Mouse (Mus musculus) heart, embryonic 10.5 days (tissue): Measurements from ENCODE around the gene Mast3. TPM values are rescaled to one million over a fixed set of nuclear protein-coding genes. Genes with fewer than 3 reads are reported as not detected.

Experiments used
- DNase-seq: peaks from one replicate; pipeline ENCODE4 v3.0.0-alpha.2; 2017; ENCODE audit warnings: low spot score
- H3K27ac ChIP-seq: fragments of 300-500 bp; sonication (generic); 2 replicates; pipeline ENCODE4 v1.5.1; 2016; ENCODE audit warnings: mild to moderate bottlenecking
- H3K27me3 ChIP-seq: fragments of 300-500 bp; sonication (generic); 2 replicates; pipeline ENCODE4 v1.6.1; 2016; ENCODE audit warnings: mild to moderate bottlenecking; ENCODE audit not compliant: poor library complexity, insufficient read depth, severe bottlenecking
- H3K36me3 ChIP-seq: fragments of 300-500 bp; sonication (generic); 2 replicates; pipeline ENCODE4 v1.6.1; 2016; ENCODE audit warnings: mild to moderate bottlenecking, moderate library complexity
- H3K4me1 ChIP-seq: fragments of 300-500 bp; sonication (generic); 2 replicates; pipeline ENCODE4 v1.6.1; 2016; ENCODE audit warnings: mild to moderate bottlenecking
- H3K4me3 ChIP-seq: fragments of 300-500 bp; sonication (generic); 2 replicates; pipeline ENCODE4 v1.5.1; 2016; ENCODE audit warnings: mild to moderate bottlenecking, moderate library complexity
- H3K9me3 ChIP-seq: fragments of 300-500 bp; sonication (generic); 2 replicates; pipeline ENCODE4 v1.6.1; 2016; ENCODE audit warnings: mild to moderate bottlenecking, moderate library complexity
- WGBS: fragments of 180-500 bp; shearing (Covaris S2); methylation state at CpG from one replicate; pipeline ENCODE4 v1.1.7; 2016; 5-methylcytosine and 5-hydroxymethylcytosine counted together
- polyA plus RNA-seq: library from polyadenylated mRNA; unstranded; fragments of >200 nt; fragmentation: Nextera tagmentation; extraction: Ambion mirVana; gene quantifications from 2 replicates; pipeline ENCODE4 v1.2.1, GENCODE M21; 2016

Mast3 gene
- polyA plus RNA-seq, 1 experiment from 2014 or later = 9.3 TPM

DNA sequence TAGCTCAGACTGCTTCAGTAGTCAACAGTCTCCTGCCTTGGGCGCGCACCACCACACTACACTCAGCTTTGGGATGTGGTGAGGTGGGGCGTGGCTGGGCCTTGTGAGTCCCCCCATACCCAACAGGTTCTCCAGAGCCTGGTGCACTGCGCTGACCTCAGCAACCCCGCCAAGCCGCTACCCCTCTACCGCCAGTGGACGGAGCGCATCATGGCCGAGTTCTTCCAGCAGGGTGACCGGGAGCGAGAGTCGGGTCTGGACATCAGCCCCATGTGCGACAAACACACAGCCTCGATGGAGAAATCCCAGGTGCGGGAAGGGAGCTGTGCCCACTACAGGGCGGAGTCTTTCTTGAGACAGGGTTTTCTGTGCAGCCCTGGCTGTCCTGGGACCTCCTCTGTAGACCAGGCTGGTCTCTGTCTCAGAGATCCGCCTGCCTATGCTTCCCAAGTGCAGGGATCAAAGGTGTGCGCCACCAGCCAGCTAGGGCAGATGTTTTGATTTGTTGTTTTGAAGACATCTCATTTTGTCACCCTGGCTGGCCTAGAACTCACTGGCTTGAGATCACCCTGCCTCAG is 55.7 kb downstream of the Mast3 start:
- peaks cover 64% of the 10 kb centered on the region for H3K27me3 ChIP-seq
- H3K4me3 ChIP-seq = no peak overlapping the region
- peak; percentile 73 for DNase-seq
- H3K9me3 ChIP-seq = no peaks in the 10 kb centered on the region
- H3K36me3 ChIP-seq = no peaks in the 10 kb centered on the region
- peaks cover 20% of the 10 kb centered on the region for H3K4me1 ChIP-seq
- WGBS = 67% methylated on average over 19 of the region's 19 CpGs
- no peak overlapping the region for H3K27ac ChIP-seq

DNA sequence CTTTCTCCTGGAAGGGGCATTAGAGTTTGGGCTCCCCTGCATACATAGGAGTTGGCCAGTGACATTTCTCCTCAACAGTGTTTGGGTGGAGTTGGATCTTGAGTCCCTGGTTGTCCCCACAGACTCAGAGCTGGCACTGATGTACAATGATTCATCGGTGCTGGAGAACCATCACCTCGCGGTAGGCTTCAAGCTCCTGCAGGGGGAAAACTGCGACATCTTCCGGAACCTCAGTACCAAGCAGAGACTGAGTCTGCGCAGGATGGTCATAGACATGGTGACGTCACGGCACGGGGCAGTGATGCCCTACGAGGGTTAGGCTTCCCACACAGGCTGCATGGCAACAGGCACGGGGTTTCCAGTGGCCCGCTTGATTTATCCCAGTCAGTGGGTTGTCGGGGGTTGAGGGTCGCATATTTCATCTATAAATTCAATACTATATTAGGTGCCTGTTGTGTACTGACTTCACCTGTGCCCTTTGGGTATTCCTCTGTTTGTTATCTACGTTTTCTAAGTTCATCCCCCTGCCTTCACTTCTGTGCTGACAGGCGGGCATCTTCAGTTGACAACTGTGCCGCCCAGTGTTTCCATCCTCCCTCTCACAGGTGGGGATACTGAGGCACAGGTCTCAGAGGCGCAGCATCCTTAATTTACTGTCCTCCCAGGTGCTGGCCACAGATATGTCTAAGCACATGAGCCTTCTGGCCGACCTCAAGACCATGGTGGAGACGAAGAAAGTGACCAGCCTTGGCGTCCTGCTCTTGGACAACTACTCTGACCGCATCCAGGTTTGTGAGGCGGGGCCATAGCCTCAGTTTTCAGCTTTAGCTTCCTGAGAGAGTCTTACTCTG is 56.4 kb downstream of the Mast3 start:
- WGBS = 82% methylated on average over 23 of the region's 23 CpGs
- Histone ChIP-seq H3K27ac (no peak overlapping the region), H3K4me3 (no peak overlapping the region), H3K4me1 (peaks cover 23% of the 10 kb centered on the region), H3K9me3 (no peaks in the 10 kb centered on the region), H3K27me3 (peaks cover 72% of the 10 kb centered on the region), H3K36me3 (no peaks in the 10 kb centered on the region)
- peak; percentile 73 for DNase-seq

DNA sequence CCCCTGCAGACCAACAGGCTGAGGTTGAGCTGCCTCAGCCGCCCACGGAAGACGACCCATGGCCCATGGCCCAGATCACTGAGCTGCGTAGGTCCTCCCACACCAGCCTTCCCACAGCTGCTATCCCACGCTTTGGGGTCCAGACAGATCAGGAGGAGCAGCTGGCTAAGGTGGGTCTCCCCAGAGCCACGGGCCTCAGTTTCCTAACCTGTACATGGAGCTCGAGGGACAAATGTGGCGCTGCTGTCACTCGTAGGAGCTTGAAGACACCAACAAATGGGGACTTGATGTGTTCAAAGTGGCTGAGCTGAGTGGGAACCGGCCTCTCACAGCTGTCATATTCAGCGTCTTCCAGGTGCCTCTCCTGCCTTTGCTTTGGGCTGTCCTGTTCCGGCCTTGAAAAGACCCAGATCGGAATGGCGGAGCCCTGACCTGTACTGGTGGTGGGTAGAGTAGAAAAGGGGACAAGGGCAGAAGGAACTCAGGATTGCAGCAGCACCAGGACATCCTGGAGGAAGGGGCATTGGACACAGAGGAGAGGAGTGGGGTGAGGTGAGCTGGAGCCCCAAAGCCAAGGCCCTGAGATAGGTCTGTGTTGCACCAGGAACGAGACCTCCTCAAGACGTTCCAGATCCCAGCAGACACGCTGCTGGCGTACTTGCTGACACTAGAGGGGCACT is 57.5 kb downstream of the Mast3 start:
- Histone ChIP-seq H3K9me3 (no peaks in the 10 kb centered on the region), H3K27me3 (peaks cover 83% of the 10 kb centered on the region), H3K4me3 (no peak overlapping the region), H3K4me1 (peaks cover 24% of the 10 kb centered on the region), H3K36me3 (no peaks in the 10 kb centered on the region), H3K27ac (no peak overlapping the region)
- no peak for DNase-seq
- WGBS = 79% methylated on average over 18 of the region's 18 CpGs

DNA sequence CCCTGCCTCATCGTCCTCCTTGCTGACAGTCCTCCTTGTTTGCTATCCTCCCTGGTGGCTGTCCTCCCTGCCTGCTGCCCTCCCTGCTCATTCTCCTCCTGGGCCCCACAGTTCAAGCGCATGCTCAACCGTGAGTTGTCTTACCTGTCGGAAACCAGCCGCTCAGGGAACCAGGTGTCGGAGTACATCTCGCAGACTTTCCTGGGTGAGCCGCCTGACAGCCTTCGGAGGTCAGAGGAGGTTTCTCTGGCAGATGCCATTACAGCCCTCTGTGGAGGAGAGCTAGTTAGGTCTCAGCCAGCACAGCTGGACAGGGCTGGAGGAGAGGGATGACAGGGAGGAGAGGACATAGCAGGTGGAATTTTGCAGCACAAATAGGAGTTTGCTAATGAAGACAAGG is 58.2 kb downstream of the Mast3 start:
- DNase-seq = no peak
- H3K36me3 ChIP-seq = no peaks in the 10 kb centered on the region
- no peaks in the 10 kb centered on the region for H3K9me3 ChIP-seq
- H3K4me1 ChIP-seq = peaks cover 31% of the 10 kb centered on the region
- H3K27ac ChIP-seq = no peak overlapping the region
- 65% methylated on average over 9 of the region's 9 CpGs for WGBS
- no peak overlapping the region for H3K4me3 ChIP-seq
- H3K27me3 ChIP-seq = peaks cover 90% of the 10 kb centered on the region

DNA sequence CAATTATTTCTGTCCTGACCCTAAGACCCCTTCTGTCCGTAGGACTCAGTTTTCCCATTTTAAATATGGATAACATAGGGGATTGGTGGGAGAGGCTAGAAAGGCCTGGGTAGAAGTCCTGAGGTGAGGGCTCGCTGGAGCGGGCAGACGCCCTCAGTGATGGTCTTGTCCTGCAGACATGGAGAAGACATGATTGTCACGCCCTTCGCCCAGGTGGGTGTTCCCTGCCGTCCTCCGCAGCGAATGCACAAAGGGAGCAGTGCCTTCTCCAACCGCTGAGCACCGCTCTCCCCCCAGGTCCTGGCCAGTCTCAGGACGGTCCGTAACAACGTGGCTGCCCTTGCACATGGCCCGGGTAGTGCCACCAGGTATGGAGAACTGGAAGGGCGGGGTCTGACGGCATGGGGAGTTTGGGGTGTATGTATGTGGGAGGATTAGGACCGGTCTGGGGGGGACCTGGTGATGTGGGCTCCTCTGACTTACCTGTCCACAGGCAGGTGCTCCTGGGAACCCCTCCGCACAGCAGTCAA is 59.1 kb downstream of the Mast3 start:
- DNase-seq = no peak
- no peak overlapping the region for H3K4me3 ChIP-seq
- no peaks in the 10 kb centered on the region for H3K36me3 ChIP-seq
- H3K4me1 ChIP-seq = peaks cover 40% of the 10 kb centered on the region
- no peaks in the 10 kb centered on the region for H3K9me3 ChIP-seq
- H3K27ac ChIP-seq = no peak overlapping the region
- H3K27me3 ChIP-seq = peaks cover 95% of the 10 kb centered on the region
- 49% methylated on average over 19 of the region's 19 CpGs for WGBS

DNA sequence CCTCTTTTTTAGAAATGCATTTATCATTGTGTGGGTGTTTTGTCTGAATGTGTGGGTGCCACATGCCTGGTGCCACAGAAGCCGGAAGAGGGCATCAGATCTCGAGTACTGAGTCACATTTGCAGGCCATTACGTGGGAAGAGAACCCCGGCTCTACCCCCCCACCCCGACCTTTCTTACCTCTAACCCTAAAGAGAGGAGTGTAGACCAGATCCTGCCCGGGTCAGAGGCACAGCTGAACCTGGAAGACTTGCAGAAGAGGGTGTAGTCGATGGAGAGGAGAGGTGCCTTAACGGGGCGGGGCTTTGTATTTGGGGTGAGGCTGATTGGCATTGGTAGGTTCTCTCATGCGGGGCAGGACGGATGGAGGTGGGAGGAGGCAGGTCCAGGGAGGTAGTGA is 60.0 kb downstream of the Mast3 start:
- H3K36me3 ChIP-seq = no peaks in the 10 kb centered on the region
- no peaks in the 10 kb centered on the region for H3K9me3 ChIP-seq
- peaks cover 93% of the 10 kb centered on the region for H3K27me3 ChIP-seq
- 45% methylated on average over 11 of the region's 11 CpGs for WGBS
- H3K27ac ChIP-seq = no peak overlapping the region
- H3K4me1 ChIP-seq = peaks cover 40% of the 10 kb centered on the region
- DNase-seq = no peak
- H3K4me3 ChIP-seq = no peak overlapping the region

DNA sequence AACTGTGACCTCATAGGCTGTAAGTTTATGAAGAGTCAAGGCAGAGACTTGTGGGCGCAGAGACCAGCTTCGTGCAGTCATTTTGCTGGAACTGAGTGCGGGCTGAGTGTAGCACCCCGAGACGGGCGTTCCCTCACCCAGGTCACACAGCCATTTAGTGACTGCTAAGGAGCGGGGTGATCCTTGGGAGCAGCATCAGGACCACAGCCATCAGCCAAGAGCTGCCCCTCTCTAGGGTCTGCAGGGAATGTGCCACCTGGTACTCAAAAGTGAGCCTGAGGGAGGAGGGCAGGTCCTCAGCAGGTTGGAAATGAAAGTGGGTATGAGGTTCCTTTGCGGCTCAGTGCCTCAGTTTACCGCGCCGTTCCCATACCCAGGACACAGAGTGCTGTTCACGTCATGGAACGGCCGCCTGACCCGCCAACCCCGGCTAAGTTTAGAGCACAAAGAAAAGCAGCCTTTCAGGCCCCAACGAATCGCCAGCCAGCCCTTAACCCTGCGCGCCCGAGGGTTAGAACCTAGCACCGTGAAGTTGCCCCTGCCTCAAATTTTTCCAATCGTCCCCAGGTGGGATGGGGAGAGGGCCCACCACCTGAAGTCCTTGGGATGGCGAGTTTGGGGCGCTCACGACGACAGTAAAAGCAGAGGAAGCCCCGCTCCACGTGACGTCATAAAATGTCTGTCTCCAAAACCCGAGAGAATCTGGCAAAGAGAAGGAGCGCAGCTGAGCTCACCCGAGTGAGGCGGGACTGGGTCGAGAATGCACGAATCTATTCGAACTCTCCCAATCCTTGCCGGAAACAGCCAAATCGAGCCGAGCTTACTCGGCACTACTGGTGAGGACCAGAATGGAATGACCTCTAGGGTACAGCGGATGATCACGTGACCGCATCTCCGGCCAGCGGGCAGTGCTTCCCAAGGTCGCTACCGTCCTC is 60.9 kb downstream of the Mast3 start:
- H3K4me3 ChIP-seq = peak overlapping the region; percentile 52
- no peaks in the 10 kb centered on the region for H3K9me3 ChIP-seq
- no peak for DNase-seq
- peaks cover 40% of the 10 kb centered on the region for H3K4me1 ChIP-seq
- no peaks in the 10 kb centered on the region for H3K36me3 ChIP-seq
- H3K27me3 ChIP-seq = peaks cover 85% of the 10 kb centered on the region
- WGBS = 4% methylated on average over 48 of the region's 48 CpGs
- peak overlapping the region; percentile 48; the same call in 1 of the 2 replicates for H3K27ac ChIP-seq

DNA sequence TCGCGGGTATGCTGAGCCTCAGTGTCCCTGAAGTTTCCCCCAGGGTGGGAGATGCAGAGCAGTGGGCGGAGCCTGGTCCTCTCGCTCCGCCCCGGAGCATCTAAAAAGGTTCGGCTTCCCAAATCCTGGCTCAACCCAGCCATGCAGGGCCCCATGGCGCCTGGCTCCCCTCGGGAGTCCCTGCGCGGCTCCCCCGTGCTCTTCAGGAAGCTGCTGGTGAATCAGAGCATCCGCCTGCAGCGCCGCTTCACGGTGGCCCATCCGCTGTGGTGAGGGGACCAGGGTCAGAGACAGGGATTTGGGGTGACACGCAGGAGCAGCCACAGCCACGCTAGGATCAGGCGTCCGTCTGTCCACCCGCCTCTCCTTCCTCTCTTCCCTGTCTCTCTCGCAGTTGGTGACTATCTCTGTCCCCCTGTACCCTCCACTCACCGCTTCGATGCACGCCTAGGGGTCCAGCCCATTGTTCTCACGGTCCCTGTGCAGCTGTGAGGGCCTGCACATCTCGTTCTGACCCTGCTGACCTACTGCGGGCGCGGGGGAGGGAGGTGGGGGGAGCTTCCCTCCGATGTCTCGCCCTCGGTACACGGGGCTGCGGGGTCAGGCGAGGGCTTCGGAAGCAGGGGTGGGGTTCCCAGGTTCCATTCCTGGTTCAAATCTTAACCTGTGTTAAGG is 61.7 kb downstream of the Mast3 start:
- DNase-seq = no peak
- Histone ChIP-seq H3K36me3 (no peaks in the 10 kb centered on the region), H3K27me3 (peaks cover 77% of the 10 kb centered on the region), H3K9me3 (no peaks in the 10 kb centered on the region), H3K27ac (0 out of 2 replicates have a peak overlapping the region, but pooled peaks have one; percentile 31), H3K4me1 (peaks cover 40% of the 10 kb centered on the region), H3K4me3 (peak overlapping the region; percentile 52)
- WGBS = 2% methylated on average over 38 of the region's 38 CpGs

DNA sequence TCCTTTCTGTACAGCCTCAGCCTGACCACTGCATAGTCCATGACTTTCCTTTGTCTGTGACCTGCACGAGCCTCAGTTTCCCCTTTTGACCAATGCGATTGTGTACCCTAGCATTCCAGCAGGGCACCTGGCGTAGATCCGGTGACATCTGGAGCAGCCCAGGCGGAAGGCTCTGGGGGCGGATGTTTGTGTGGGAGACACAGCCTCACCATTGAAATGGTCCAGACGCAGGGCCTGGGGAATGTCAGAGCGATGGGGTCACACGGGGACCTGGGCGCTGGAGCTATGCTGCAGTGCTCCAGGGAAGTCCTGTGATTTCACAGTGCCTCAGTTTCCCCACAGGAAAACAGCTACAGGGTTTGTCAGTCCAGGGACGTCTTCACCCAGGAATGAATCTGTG is 62.7 kb downstream of the Mast3 start:
- H3K27me3 ChIP-seq = peaks cover 75% of the 10 kb centered on the region
- H3K9me3 ChIP-seq = no peaks in the 10 kb centered on the region
- 0 out of 2 replicates have a peak overlapping the region, but pooled peaks have one; percentile 32 for H3K27ac ChIP-seq
- no peak for DNase-seq
- H3K36me3 ChIP-seq = no peaks in the 10 kb centered on the region
- H3K4me1 ChIP-seq = peaks cover 40% of the 10 kb centered on the region
- WGBS = 29% methylated on average over 11 of the region's 11 CpGs
- no peak overlapping the region for H3K4me3 ChIP-seq

DNA sequence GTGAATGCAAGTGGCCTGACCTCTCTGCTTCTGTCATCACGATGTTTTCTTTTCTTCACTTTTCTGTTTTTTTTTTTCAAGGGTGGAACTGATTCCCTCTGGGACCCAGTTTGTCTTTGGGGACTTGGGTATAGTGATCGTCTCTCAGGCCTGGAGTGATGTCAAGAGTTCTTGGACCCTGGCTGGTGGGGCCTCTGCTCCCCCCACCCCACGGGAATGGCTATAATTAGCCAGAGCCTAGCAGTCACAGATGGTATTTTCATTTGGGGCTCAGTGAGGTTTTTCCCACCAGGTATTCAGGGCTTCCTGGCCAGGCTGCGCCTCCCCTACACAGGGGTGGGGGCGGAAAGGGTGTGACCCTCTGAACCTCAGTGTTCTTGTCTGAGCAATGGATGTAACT is 63.2 kb downstream of the Mast3 start:
- no peak for DNase-seq
- Histone ChIP-seq H3K4me1 (peaks cover 40% of the 10 kb centered on the region), H3K4me3 (no peak overlapping the region), H3K27ac (0 out of 2 replicates have a peak overlapping the region, but pooled peaks have one; percentile 32), H3K36me3 (no peaks in the 10 kb centered on the region), H3K9me3 (no peaks in the 10 kb centered on the region), H3K27me3 (peaks cover 74% of the 10 kb centered on the region)
- WGBS = 56% methylated on average over 5 of the region's 5 CpGs

DNA sequence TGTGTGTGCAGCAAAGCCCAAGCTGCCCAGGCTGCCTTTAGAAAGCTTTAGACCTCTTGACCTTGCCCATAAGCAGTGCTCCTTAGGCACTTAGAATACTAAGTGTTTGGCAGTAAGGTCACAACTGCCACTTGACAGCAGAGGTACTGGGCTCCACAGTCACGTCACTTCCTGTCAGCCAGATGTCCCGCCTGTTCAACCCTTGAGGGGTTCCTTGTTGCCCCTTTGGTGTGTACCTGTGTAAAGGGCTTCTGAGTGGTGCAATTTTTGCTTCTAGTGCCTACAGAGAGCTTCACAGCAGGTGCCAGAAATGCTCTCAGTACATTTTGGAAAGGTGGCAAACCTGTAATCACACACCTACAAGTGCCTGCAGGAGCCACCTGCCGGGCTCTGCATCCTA is 66.6 kb downstream of the Mast3 start:
- peaks cover 42% of the 10 kb centered on the region for H3K27me3 ChIP-seq
- no peak for DNase-seq
- WGBS = 43% methylated on average over 3 of the region's 3 CpGs

DNA sequence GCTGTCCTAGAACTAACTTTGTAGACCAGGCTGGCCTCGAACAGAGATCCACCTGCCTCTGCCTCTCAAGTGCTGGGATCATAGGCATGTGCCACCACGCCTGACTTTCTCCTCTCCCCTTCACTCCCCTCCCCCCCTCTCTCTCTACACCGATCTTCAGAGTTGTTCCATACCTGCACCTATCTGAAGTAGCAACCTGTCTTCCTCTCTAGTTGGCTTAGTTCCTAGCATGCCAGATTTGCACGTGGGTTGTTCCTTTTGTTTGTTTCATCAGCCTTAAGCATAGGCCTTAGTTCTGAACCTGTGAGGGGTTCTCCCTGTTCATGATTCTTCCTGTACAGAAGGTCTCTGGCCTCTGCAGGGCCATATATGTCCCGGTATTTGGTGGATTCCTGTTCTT is 67.1 kb downstream of the Mast3 start:
- H3K9me3 ChIP-seq = no peaks in the 10 kb centered on the region
- H3K27ac ChIP-seq = no peak overlapping the region
- peaks cover 20% of the 10 kb centered on the region for H3K4me1 ChIP-seq
- H3K27me3 ChIP-seq = peaks cover 42% of the 10 kb centered on the region
- no peak for DNase-seq
- H3K4me3 ChIP-seq = no peak overlapping the region
- 63% methylated on average over 5 of the region's 5 CpGs for WGBS
- no peaks in the 10 kb centered on the region for H3K36me3 ChIP-seq

More for the DNA sequence above, 66.6 kb downstream of the Mast3 start:
- no peaks in the 10 kb centered on the region for H3K9me3 ChIP-seq
- peaks cover 25% of the 10 kb centered on the region for H3K4me1 ChIP-seq
- H3K27ac ChIP-seq = no peak overlapping the region
- no peak overlapping the region for H3K4me3 ChIP-seq
- no peaks in the 10 kb centered on the region for H3K36me3 ChIP-seq
